Mouse (Mus musculus) bone marrow, adult 2 months (tissue): Measurements from ENCODE around the gene Tab1.

Experiments used
- CTCF ChIP-seq: fragments of 200-500 bp; IDR thresholded peaks from 2 replicates; pipeline ENCODE4 v1.5.1; 2011; ENCODE audit warnings: low read length, control low read depth; ENCODE audit not compliant: control insufficient read depth, insufficient read depth
- POLR2A ChIP-seq: fragments of 200-500 bp; IDR thresholded peaks from 2 replicates; pipeline ENCODE4 v1.6.1; 2011; ENCODE audit warnings: low read depth, mild to moderate bottlenecking, control low read depth, low read length, borderline replicate concordance; ENCODE audit not compliant: control insufficient read depth

DNA sequence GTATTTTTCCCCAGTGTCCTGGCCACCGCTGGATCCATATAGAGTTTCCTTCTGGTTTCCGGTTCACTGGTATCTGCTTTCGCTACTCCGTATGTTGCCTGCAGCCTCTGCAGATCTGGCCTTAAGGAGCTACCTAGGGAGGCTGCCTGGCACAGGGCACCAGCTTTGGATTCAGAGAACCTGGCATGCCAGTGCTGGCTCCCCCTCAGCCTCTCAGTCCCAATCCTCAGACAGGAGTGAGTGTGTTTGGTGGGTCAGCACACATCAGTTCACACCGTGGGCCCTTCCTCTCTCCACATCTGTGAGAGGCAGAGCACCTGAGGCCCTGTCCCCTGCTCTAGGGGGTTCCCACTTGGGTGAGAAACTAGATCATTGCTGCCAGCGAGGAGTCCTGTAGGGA, 31.4 kb upstream of the Tab1 start:
- TF ChIP-seq CTCF (no peak), POLR2A (no peak)
